Comparison of ENCODE assay signal across 8 mouse cellular contexts in the genomic region with DNA sequence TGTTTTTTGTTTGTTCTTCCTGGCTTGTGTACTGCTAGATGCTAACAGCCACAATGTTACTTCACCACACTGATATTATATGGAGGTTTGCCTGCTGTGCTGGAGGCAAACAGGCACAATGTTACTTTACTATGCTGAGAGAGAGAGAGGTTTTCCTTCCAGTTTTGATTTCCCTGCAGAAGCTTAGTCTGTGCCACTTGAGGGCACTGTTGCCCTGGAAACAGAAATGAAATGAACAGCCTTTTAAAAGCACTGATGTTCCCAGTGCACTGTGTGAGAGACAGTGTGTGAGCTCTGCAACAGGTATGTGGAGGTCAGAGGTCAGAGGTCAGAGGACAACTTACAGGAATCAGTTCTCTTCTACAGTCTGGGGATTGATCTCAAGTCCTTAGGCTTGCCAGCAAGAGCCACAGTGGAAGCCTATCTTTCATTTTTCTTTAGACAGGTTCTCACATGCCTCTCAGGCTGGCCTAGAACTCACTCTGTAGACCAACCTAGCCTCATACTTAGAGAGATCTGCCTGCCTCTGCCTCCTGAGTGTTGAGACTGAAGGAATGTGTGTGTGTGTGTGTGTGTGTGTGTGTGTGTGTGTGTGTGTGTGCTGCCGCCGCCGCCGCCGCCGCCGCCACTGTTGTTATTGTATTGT. TPM values are rescaled to one million over a fixed set of nuclear protein-coding genes. Genes with fewer than 3 reads are reported as not detected.
DNase-seq lines count a peak whose midpoint lies in the region; ATAC-seq lines count a peak whose summit lies in the region.

No protein-coding gene starts in this region.

- intact Hi-C loops in heart, postnatal 25 days (cut with DNase I): loop anchor here (5.0 kb wide), 2 partner anchors 112 to 437 kb away; no protein-coding TSS in a partner anchor

- H3K27ac ChIP-seq in embryonic facial prominence, embryonic 13.5 days: no peak overlapping the region
- no peak overlapping the region for H3K27ac ChIP-seq in hindbrain, embryonic 11.5 days (ENCODE audit: low read depth, low read length)

- peak; percentile 63; the same call in 1 of the 2 replicates for ATAC-seq in embryonic facial prominence, embryonic 13.5 days (ENCODE audit: insufficient number of reproducible peaks, insufficient read depth, low FRiP score, low TSS enrichment, low read depth)
- peak; percentile 72 for ATAC-seq in hindbrain, embryonic 11.5 days (ENCODE audit: low FRiP score)

- DNase-seq in heart, adult 18-20 months: peak; percentile 25 to 63
- no peak for DNase-seq in heart, postnatal 25 days (ENCODE audit: low spot score)
- peak; percentile 50 for DNase-seq in adrenal gland, postnatal 25 days
- peak; percentile 73 for DNase-seq in hindbrain, embryonic 11.5 days (ENCODE audit: low spot score)
- DNase-seq in layer of hippocampus, postnatal 14 days (ENCODE audit: low spot score in 2 of 2): peak; percentile 50 to 70
- peak; percentile 50 for DNase-seq in lung, postnatal 25 days (ENCODE audit: low spot score)
- DNase-seq in right cerebral cortex, postnatal 25 days: peak; percentile 41

- no peaks in the 10 kb centered on the region for H3K36me3 ChIP-seq in embryonic facial prominence, embryonic 13.5 days
- no peaks in the 10 kb centered on the region for H3K36me3 ChIP-seq in hindbrain, embryonic 11.5 days (ENCODE audit: control insufficient read depth, insufficient read depth, low read length)

- H3K27me3 ChIP-seq in embryonic facial prominence, embryonic 13.5 days: peaks cover 13% of the 10 kb centered on the region; the same call in 1 of the 2 replicates
- H3K27me3 ChIP-seq in hindbrain, embryonic 11.5 days (ENCODE audit: control insufficient read depth, insufficient read depth, low read length): no peaks in the 10 kb centered on the region

- no peak overlapping the region for H3K4me2 ChIP-seq in embryonic facial prominence, embryonic 13.5 days
- no peak overlapping the region for H3K4me2 ChIP-seq in hindbrain, embryonic 11.5 days (replicated peaks; ENCODE audit: low read depth, low read length)

- H3K9me3 ChIP-seq in embryonic facial prominence, embryonic 13.5 days: no peaks in the 10 kb centered on the region
- no peaks in the 10 kb centered on the region for H3K9me3 ChIP-seq in hindbrain, embryonic 11.5 days (ENCODE audit: control insufficient read depth, low read length)

- H3K9ac ChIP-seq in embryonic facial prominence, embryonic 13.5 days: no peak overlapping the region
- H3K9ac ChIP-seq in hindbrain, embryonic 11.5 days (ENCODE audit: low read depth, low read length): no peak overlapping the region

- 100% methylated on average over 3 of the region's 7 CpGs for WGBS in embryonic facial prominence, embryonic 13.5 days
- WGBS in hindbrain, embryonic 11.5 days: 98% methylated on average over 7 of the region's 7 CpGs

- H3K4me1 ChIP-seq in embryonic facial prominence, embryonic 13.5 days: peaks cover 14% of the 10 kb centered on the region
- no peaks in the 10 kb centered on the region for H3K4me1 ChIP-seq in hindbrain, embryonic 11.5 days (replicated peaks; ENCODE audit: control insufficient read depth, insufficient read depth, low read length)

- no peak overlapping the region for H3K4me3 ChIP-seq in embryonic facial prominence, embryonic 13.5 days
- H3K4me3 ChIP-seq in hindbrain, embryonic 11.5 days (ENCODE audit: low read depth, low read length): no peak overlapping the region

RNA-seq across cellular contexts. Expression of a gene that starts 9.4 kb away (rescaled TPM):
- total RNA-seq in heart, adult 18-20 months (2021): 1 to 10 TPM; 3.2 to 4.6 TPM
- total RNA-seq in heart, postnatal 25 days (2021): 1 to 10 TPM; 3.7 to 3.8 TPM
- total RNA-seq in adrenal gland, postnatal 25 days (2021): 1.3 and 2.0 TPM in 2 replicates
- 25.0 and 27.2 TPM in 2 replicates for polyA plus RNA-seq in embryonic facial prominence, embryonic 13.5 days (2015; fragmentation: Nextera tagmentation; extraction: Ambion mirVana)
- 5.1 and 5.2 TPM in 2 replicates for polyA plus RNA-seq in hindbrain, embryonic 11.5 days (2014; fragmentation: Nextera tagmentation; extraction: Ambion mirVana)
- 1 to 10 TPM; 2.3 to 3.8 TPM for total RNA-seq in layer of hippocampus, postnatal 14 days (2021)

RNA-seq across cellular contexts. Expression of a gene that starts 17.1 kb away (rescaled TPM):
- under 1 TPM; 0.18 to 0.35 TPM for total RNA-seq in heart, adult 18-20 months (2021)
- under 1 TPM; 0.22 to 0.29 TPM for total RNA-seq in heart, postnatal 25 days (2021)
- total RNA-seq in adrenal gland, postnatal 25 days (2021): 0.79 and 1.0 TPM in 2 replicates
- 3.4 and 4.6 TPM in 2 replicates for polyA plus RNA-seq in embryonic facial prominence, embryonic 13.5 days (2015; fragmentation: Nextera tagmentation; extraction: Ambion mirVana)
- polyA plus RNA-seq in hindbrain, embryonic 11.5 days (2014; fragmentation: Nextera tagmentation; extraction: Ambion mirVana): 1.1 and 1.9 TPM in 2 replicates
- 1 to 10 TPM; 3.1 to 4.0 TPM for total RNA-seq in layer of hippocampus, postnatal 14 days (2021)

RNA-seq across cellular contexts. Expression of a gene that starts 57.5 kb away (rescaled TPM):
- under 1 TPM; 0.69 to 0.92 TPM for total RNA-seq in heart, adult 18-20 months (2021)
- total RNA-seq in heart, postnatal 25 days (2021): under 1 TPM in 1 of 2 experiments, not detected in 1; 0.25 TPM
- total RNA-seq in adrenal gland, postnatal 25 days (2021): 1.2 TPM in 1 of 2 replicates, not detected in the other
- 0.22 and 0.55 TPM in 2 replicates for polyA plus RNA-seq in embryonic facial prominence, embryonic 13.5 days (2015; fragmentation: Nextera tagmentation; extraction: Ambion mirVana)
- polyA plus RNA-seq in hindbrain, embryonic 11.5 days (2014; fragmentation: Nextera tagmentation; extraction: Ambion mirVana): not detected in 2 replicates
- total RNA-seq in layer of hippocampus, postnatal 14 days (2021): under 1 TPM; 0.16 to 0.43 TPM
